Mouse (Mus musculus) forebrain, embryonic 11.5 days (tissue): ENCODE measurements around the gene Gm28490. TPM values are rescaled to one million over a fixed set of nuclear protein-coding genes. Genes with fewer than 3 reads are reported as not detected.
"Not testable (repeated sequence)": the region's sequence is repeated elsewhere in the genome, so short reads cannot be mapped to it uniquely, and the experiment has no call there.

Experiments used
- ATAC-seq: fragments of 200-750 bp; cut with Nextera tagmentation; replicated peaks from 2 replicates; pipeline ENCODE4 v1.8.0; 2017; ENCODE audit warnings: moderate TSS enrichment; ENCODE audit not compliant: low FRiP score
- DNase-seq: peaks from one replicate; pipeline ENCODE4 v3.0.0-alpha.2; 2017; ENCODE audit warnings: low spot score
- H3K27ac ChIP-seq: fragments of 300-500 bp; sonication (generic); 2 replicates; pipeline ENCODE4 v1.5.1; 2014; ENCODE audit warnings: low read depth, low read length
- H3K27me3 ChIP-seq: fragments of 300-500 bp; sonication (generic); 2 replicates; pipeline ENCODE4 v1.6.1; 2014; ENCODE audit warnings: mild to moderate bottlenecking, low read length, mixed read lengths; ENCODE audit not compliant: control insufficient read depth, insufficient read depth
- H3K36me3 ChIP-seq: fragments of 300-500 bp; sonication (generic); 2 replicates; pipeline ENCODE4 v1.6.1; 2014; ENCODE audit warnings: mild to moderate bottlenecking, low read length, moderate library complexity, mixed read lengths; ENCODE audit not compliant: control insufficient read depth, insufficient read depth
- H3K4me1 ChIP-seq: fragments of 300-500 bp; sonication (generic); replicated peaks from 2 replicates; pipeline ENCODE4 v1.6.1; 2014; ENCODE audit warnings: low read length, mixed read lengths; ENCODE audit not compliant: control insufficient read depth, insufficient read depth
- H3K4me2 ChIP-seq: fragments of 300-500 bp; sonication (generic); 2 replicates; pipeline ENCODE4 v1.6.1; 2014; ENCODE audit warnings: low read depth, mild to moderate bottlenecking, low read length, moderate library complexity, mixed read lengths; ENCODE audit not compliant: severe bottlenecking
- H3K4me3 ChIP-seq: fragments of 300-500 bp; sonication (generic); 2 replicates; pipeline ENCODE4 v1.5.1; 2014; ENCODE audit warnings: low read depth, low read length
- H3K9ac ChIP-seq: fragments of 300-500 bp; sonication (generic); 2 replicates; pipeline ENCODE4 v1.6.1; 2014; ENCODE audit warnings: low read length
- H3K9me3 ChIP-seq: fragments of 300-500 bp; sonication (generic); 2 replicates; pipeline ENCODE4 v1.6.1; 2016; ENCODE audit warnings: low read length, mixed read lengths; ENCODE audit not compliant: control insufficient read depth
- WGBS: fragments of 180-500 bp; shearing (Covaris S2); extraction: QIAGEN DNeasy Blood & Tissue Kit; methylation state at CpG from one replicate; pipeline ENCODE4 v1.1.7; 2014; 5-methylcytosine and 5-hydroxymethylcytosine counted together
- polyA plus RNA-seq: library from polyadenylated mRNA; unstranded; fragments of >200 nt; fragmentation: Nextera tagmentation; extraction: Ambion mirVana; gene quantifications from 2 replicates; pipeline ENCODE4 v1.2.1, GENCODE M21; 2014

Gm28490 gene
- not detected in 2 replicates for polyA plus RNA-seq

DNA sequence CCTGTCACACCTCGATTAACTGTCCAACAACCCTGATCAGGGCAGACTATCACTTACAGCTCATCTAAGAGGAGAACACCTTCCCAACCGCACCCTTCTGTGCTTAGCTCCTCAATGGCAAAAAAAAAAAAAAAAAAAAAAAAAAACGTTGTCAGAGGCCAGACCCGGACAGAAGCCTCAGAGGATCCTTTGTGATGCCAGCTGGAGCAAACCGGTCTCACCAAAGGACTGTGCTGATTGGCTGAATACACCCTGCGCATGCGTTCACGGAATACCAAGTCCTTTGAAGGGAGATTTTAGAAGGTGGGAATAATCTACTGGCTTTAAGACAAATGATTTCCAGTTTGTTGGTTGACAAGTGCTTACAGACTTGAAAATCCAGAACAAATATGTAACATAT, at the start of gene Gm28490:
Gm28490 (minus strand) TSS at position 101 of the 400 bp plus-strand sequence.
- not testable (repeated sequence) for H3K4me3 ChIP-seq, H3K9me3 ChIP-seq, ATAC-seq, H3K4me2 ChIP-seq, H3K36me3 ChIP-seq, H3K4me1 ChIP-seq, DNase-seq, H3K27ac ChIP-seq, H3K27me3 ChIP-seq, H3K9ac ChIP-seq
- no CpG with 5 or more reads among the region's 8 CpGs for WGBS
